Mouse (Mus musculus): Measurements from ENCODE around the gene 9230102O04Rik. TPM values are rescaled to one million over a fixed set of nuclear protein-coding genes. Genes with fewer than 3 reads are reported as not detected.

9230102O04Rik gene
- polyA plus RNA-seq, 1 experiment from 2014 or later = 0.50 TPM

GRCm38 (mm10) chr2:9876621-9877325 is 12.6 kb downstream of the 9230102O04Rik start:
- under 1% methylated on average over 31 of the region's 31 CpGs for WGBS
- H3K4me1 ChIP-seq = peaks cover 46% of the 10 kb centered on the region
- H3K4me2 ChIP-seq = peak overlapping the region; percentile 33
- no peak for ATAC-seq (ENCODE audit: low FRiP score)
- H3K27ac ChIP-seq = no peak overlapping the region
- H3K9me3 ChIP-seq = no peaks in the 10 kb centered on the region
- H3K9ac ChIP-seq = no peak overlapping the region
- peaks cover 96% of the 10 kb centered on the region for H3K27me3 ChIP-seq
- H3K36me3 ChIP-seq (replicated peaks) = no peaks in the 10 kb centered on the region
- peak overlapping the region; percentile 23 for H3K4me3 ChIP-seq (replicated peaks)

- Histone ChIP-seq H3K9ac (no peak overlapping the region), H3K4me1 (peaks cover 38% of the 10 kb centered on the region), H3K4me3 (replicated peaks) (no peak overlapping the region), H3K36me3 (replicated peaks) (no peaks in the 10 kb centered on the region), H3K27ac (no peak overlapping the region), H3K4me2 (no peak overlapping the region), H3K27me3 (peaks cover 96% of the 10 kb centered on the region), H3K9me3 (no peaks in the 10 kb centered on the region)
- ATAC-seq (ENCODE audit: low FRiP score) = no peak
- 4% methylated on average over 12 of the region's 12 CpGs for WGBS
Measured at GRCm38 (mm10) chr2:9875676-9876357, 13.5 kb downstream of the 9230102O04Rik start.

- no peak overlapping the region for H3K9ac ChIP-seq
- no peak overlapping the region for H3K27ac ChIP-seq
- H3K4me3 ChIP-seq (replicated peaks) = no peak overlapping the region
- ATAC-seq (ENCODE audit: low FRiP score) = no peak
- WGBS = 3% methylated on average over 4 of the region's 4 CpGs
- no peaks in the 10 kb centered on the region for H3K36me3 ChIP-seq (replicated peaks)
- H3K27me3 ChIP-seq = peaks cover 96% of the 10 kb centered on the region
- H3K4me1 ChIP-seq = peaks cover 36% of the 10 kb centered on the region
- H3K9me3 ChIP-seq = no peaks in the 10 kb centered on the region
- no peak overlapping the region for H3K4me2 ChIP-seq
Measured at GRCm38 (mm10) chr2:9875220-9875619, 14.1 kb downstream of the 9230102O04Rik start.

DNA sequence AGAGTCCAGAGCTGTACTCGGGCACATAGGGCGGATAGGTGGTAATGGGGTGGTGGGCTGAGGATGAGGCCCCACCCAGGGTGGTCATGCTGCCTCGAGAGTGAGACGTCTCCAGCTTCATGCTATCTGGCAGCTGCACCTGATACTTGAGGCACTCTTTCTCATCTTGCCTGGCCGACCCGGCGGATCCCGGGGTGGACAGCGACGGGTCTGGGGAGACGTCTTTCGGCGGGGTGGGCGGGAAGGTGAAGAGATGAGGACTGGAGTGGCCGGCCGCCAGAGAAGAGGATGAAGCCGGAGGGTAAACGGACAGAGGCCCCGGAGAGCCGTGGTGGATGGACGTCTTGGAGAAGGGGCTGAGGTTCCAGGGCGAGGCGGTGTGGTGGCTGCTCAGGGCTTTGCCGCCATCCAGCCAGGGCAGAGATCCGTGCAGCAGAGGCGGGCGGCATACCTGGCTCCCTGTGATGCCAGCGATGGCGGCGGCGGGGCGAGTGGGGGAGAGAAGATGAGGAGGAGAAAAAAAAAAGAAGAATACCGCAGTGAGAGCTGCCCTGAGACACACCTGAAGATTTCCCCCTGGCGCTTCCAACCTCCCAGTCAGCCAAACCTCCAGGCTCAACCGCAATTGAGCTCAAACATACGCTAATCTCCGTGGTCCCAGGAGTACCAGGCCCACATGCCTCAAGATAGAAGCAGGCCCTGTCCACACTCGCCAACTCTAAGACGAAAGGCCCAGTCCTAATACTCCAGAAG is 14.7 kb downstream of the 9230102O04Rik start:
- H3K4me2 ChIP-seq = peak overlapping the region; percentile 17; the same call in 1 of the 2 replicates
- ATAC-seq (ENCODE audit: low FRiP score) = no peak
- peaks cover 96% of the 10 kb centered on the region for H3K27me3 ChIP-seq
- no peak overlapping the region for H3K9ac ChIP-seq
- peaks cover 33% of the 10 kb centered on the region for H3K4me1 ChIP-seq
- H3K4me3 ChIP-seq (replicated peaks) = no peak overlapping the region
- no peak overlapping the region for H3K27ac ChIP-seq
- 3% methylated on average over 36 of the region's 39 CpGs for WGBS
- no peaks in the 10 kb centered on the region for H3K36me3 ChIP-seq (replicated peaks)
- no peaks in the 10 kb centered on the region for H3K9me3 ChIP-seq

GRCm38 (mm10) chr2:9873757-9874156 is 15.6 kb downstream of the 9230102O04Rik start:
- H3K4me2 ChIP-seq = no peak overlapping the region
- WGBS = 10% methylated on average over 2 of the region's 2 CpGs
- H3K27me3 ChIP-seq = peaks cover 96% of the 10 kb centered on the region
- H3K4me1 ChIP-seq = peaks cover 27% of the 10 kb centered on the region
- H3K9me3 ChIP-seq = no peaks in the 10 kb centered on the region
- H3K27ac ChIP-seq = no peak overlapping the region
- no peaks in the 10 kb centered on the region for H3K36me3 ChIP-seq (replicated peaks)
- H3K4me3 ChIP-seq (replicated peaks) = no peak overlapping the region
- no peak overlapping the region for H3K9ac ChIP-seq
- ATAC-seq (ENCODE audit: low FRiP score) = no peak

GRCm38 (mm10) chr2:9872682-9873081 is 16.7 kb downstream of the 9230102O04Rik start:
- 0 out of 2 replicates have a peak overlapping the region, but pooled peaks have one; percentile 16 for H3K4me3 ChIP-seq (replicated peaks)
- peak; percentile 3; the same call in 1 of the 2 replicates for ATAC-seq (ENCODE audit: low FRiP score)
- H3K27ac ChIP-seq = no peak overlapping the region
- H3K4me1 ChIP-seq = peaks cover 19% of the 10 kb centered on the region
- no peak overlapping the region for H3K9ac ChIP-seq
- H3K27me3 ChIP-seq = peaks cover 87% of the 10 kb centered on the region
- WGBS = 1% methylated on average over 12 of the region's 12 CpGs
- peak overlapping the region; percentile 36; the same call in 1 of the 2 replicates for H3K4me2 ChIP-seq
- no peaks in the 10 kb centered on the region for H3K36me3 ChIP-seq (replicated peaks)
- no peaks in the 10 kb centered on the region for H3K9me3 ChIP-seq

GRCm38 (mm10) chr2:9871798-9872197 is 17.5 kb downstream of the 9230102O04Rik start:
- WGBS = 6% methylated on average over 6 of the region's 6 CpGs
- no peak for ATAC-seq (ENCODE audit: low FRiP score)
- Histone ChIP-seq H3K36me3 (replicated peaks) (no peaks in the 10 kb centered on the region), H3K4me3 (replicated peaks) (no peak overlapping the region), H3K27ac (no peak overlapping the region), H3K27me3 (peaks cover 82% of the 10 kb centered on the region), H3K4me1 (peaks cover 12% of the 10 kb centered on the region), H3K9me3 (no peaks in the 10 kb centered on the region), H3K9ac (no peak overlapping the region), H3K4me2 (no peak overlapping the region)

- H3K4me2 ChIP-seq = no peak overlapping the region
- no peak overlapping the region for H3K27ac ChIP-seq
- H3K36me3 ChIP-seq (replicated peaks) = no peaks in the 10 kb centered on the region
- no peak for ATAC-seq (ENCODE audit: low FRiP score)
- no peak overlapping the region for H3K9ac ChIP-seq
- no peak overlapping the region for H3K4me3 ChIP-seq (replicated peaks)
- H3K27me3 ChIP-seq = peaks cover 76% of the 10 kb centered on the region
- 15% methylated on average over 4 of the region's 4 CpGs for WGBS
- H3K4me1 ChIP-seq = peaks cover 11% of the 10 kb centered on the region
- H3K9me3 ChIP-seq = no peaks in the 10 kb centered on the region
Measured at GRCm38 (mm10) chr2:9871141-9871716, 18.1 kb downstream of the 9230102O04Rik start.

DNA sequence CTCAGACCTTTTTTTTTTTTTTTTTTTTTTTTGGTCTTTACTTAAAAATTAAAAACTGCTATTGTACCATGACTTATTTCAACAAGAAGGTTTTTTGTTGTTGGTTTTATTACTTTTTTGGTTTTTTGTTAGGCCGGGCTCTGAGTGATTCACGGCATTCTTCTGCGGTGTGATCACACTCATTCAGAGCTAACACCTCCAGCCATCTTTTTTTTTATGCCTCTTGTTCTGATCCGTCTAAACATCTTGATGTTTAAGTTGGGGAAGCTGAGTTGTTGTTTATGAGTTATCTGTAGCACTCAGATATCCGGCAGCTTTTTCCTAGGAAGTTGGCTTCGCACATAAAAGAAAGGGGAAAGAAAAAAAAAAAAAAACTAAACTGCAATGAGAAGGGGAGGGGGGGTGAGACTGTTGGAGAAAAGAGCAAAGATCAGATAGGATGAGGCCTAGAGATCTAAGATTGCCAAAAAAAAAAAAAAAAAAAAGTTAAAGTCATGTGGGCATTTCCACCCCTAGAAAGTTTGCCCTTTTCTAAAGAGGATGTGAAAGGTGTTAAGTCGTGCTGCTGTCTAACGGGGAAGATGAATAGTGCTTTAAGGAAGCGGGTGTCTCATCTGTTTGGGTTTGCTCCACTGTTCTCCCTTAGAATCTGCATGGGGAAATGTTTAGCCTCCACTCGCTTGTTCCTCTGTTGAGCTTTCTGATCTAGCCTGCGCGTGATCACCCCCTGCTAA is 22.1 kb downstream of the 9230102O04Rik start:
- no peak for ATAC-seq (ENCODE audit: low FRiP score)
- peaks cover 37% of the 10 kb centered on the region for H3K27me3 ChIP-seq
- H3K4me2 ChIP-seq = no peak overlapping the region
- no peak overlapping the region for H3K9ac ChIP-seq
- no peaks in the 10 kb centered on the region for H3K36me3 ChIP-seq (replicated peaks)
- no peak overlapping the region for H3K4me3 ChIP-seq (replicated peaks)
- H3K27ac ChIP-seq = no peak overlapping the region
- H3K9me3 ChIP-seq = no peaks in the 10 kb centered on the region
- 76% methylated on average over 12 of the region's 12 CpGs for WGBS
- no peaks in the 10 kb centered on the region for H3K4me1 ChIP-seq

DNA sequence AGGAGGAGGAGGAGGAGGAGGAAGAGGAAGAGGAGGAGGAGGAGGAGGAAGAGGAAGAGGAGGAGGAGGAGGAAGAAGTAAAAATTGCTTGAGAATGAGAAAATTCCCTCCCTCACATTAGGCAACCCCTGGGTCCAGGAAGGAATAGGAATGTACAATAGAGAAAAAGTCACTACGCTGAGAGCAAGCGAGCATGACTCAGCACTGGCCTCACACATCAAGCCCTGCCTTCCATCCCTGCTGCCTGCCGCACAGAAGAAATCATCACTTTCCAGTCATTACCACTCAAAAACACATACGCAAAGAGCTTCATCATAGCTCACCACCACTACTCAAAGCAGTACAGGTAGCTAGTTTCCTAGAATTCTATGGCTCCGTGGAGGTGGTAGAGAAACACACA is 28.6 kb downstream of the 9230102O04Rik start:
- no peak for ATAC-seq (ENCODE audit: low FRiP score)
- Histone ChIP-seq H3K36me3 (replicated peaks) (no peaks in the 10 kb centered on the region), H3K4me2 (no peak overlapping the region), H3K9me3 (no peaks in the 10 kb centered on the region), H3K27ac (no peak overlapping the region), H3K4me1 (no peaks in the 10 kb centered on the region), H3K4me3 (replicated peaks) (no peak overlapping the region), H3K27me3 (no peaks in the 10 kb centered on the region), H3K9ac (no peak overlapping the region)
- 86% methylated on average over 5 of the region's 5 CpGs for WGBS

- no peak for ATAC-seq (ENCODE audit: low FRiP score)
- Histone ChIP-seq H3K9ac (no peak overlapping the region), H3K27ac (no peak overlapping the region), H3K4me1 (peaks cover 7% of the 10 kb centered on the region; the same call in 1 of the 2 replicates), H3K27me3 (0 out of 2 replicates have a peak, but pooled peaks cover 4% of the 10 kb centered on the region), H3K9me3 (no peaks in the 10 kb centered on the region), H3K4me2 (no peak overlapping the region), H3K4me3 (replicated peaks) (no peak overlapping the region), H3K36me3 (replicated peaks) (no peaks in the 10 kb centered on the region)
- WGBS = 24% methylated on average over 3 of the region's 4 CpGs
Measured at GRCm38 (mm10) chr2:9855861-9856260, 33.5 kb downstream of the 9230102O04Rik start.

Measured in forebrain, embryonic 12.5 days (tissue).